Mouse (Mus musculus) neural tube, embryonic 15.5 days (tissue): ENCODE measurements around the gene Sohlh2. TPM values are rescaled to one million over a fixed set of nuclear protein-coding genes. Genes with fewer than 3 reads are reported as not detected.
"Not testable (repeated sequence)": the region's sequence is repeated elsewhere in the genome, so short reads cannot be mapped to it uniquely, and the experiment has no call there.

ENCODE experiments used
- ATAC-seq: fragments of 200-750 bp; cut with Nextera tagmentation; 2 replicates; pipeline ENCODE4 v1.8.0; 2017; ENCODE audit warnings: mild to moderate bottlenecking, moderate TSS enrichment, moderate library complexity; ENCODE audit not compliant: low FRiP score
- H3K27ac ChIP-seq: fragments of 300-500 bp; sonication (generic); replicated peaks from 2 replicates; pipeline ENCODE4 v1.5.1; 2015; ENCODE audit warnings: mild to moderate bottlenecking, inconsistent platforms
- H3K27me3 ChIP-seq: fragments of 300-500 bp; sonication (generic); replicated peaks from 2 replicates; pipeline ENCODE4 v1.6.1; 2015; ENCODE audit warnings: inconsistent platforms
- H3K36me3 ChIP-seq: fragments of 300-500 bp; sonication (generic); 2 replicates; pipeline ENCODE4 v1.6.1; 2015; ENCODE audit warnings: inconsistent platforms
- H3K4me1 ChIP-seq: fragments of 300-500 bp; sonication (generic); 2 replicates; pipeline ENCODE4 v1.6.1; 2015; ENCODE audit warnings: inconsistent platforms
- H3K4me2 ChIP-seq: fragments of 300-500 bp; sonication (generic); 2 replicates; pipeline ENCODE4 v1.6.1; 2015; ENCODE audit warnings: inconsistent platforms, mild to moderate bottlenecking, moderate library complexity
- H3K4me3 ChIP-seq: fragments of 300-500 bp; sonication (generic); replicated peaks from 2 replicates; pipeline ENCODE4 v1.5.1; 2015; ENCODE audit warnings: mild to moderate bottlenecking, inconsistent platforms
- H3K9ac ChIP-seq: fragments of 300-500 bp; sonication (generic); replicated peaks from 2 replicates; pipeline ENCODE4 v1.6.1; 2015; ENCODE audit warnings: mild to moderate bottlenecking, inconsistent platforms
- H3K9me3 ChIP-seq: fragments of 300-500 bp; sonication (generic); replicated peaks from 2 replicates; pipeline ENCODE4 v1.6.1; 2016; ENCODE audit warnings: inconsistent platforms
- WGBS: fragments of 180-500 bp; shearing (Covaris S2); methylation state at CpG from one replicate; pipeline ENCODE4 v1.1.7; 2015; ENCODE audit warnings: mixed read lengths; 5-methylcytosine and 5-hydroxymethylcytosine counted together
- polyA plus RNA-seq: library from polyadenylated mRNA; unstranded; fragments of >200 nt; fragmentation: Nextera tagmentation; extraction: Ambion mirVana; gene quantifications from 2 replicates; pipeline ENCODE4 v1.2.1, GENCODE M21; 2015

Sohlh2 gene
- polyA plus RNA-seq, 1 experiment from 2014 or later, result not detected

DNA sequence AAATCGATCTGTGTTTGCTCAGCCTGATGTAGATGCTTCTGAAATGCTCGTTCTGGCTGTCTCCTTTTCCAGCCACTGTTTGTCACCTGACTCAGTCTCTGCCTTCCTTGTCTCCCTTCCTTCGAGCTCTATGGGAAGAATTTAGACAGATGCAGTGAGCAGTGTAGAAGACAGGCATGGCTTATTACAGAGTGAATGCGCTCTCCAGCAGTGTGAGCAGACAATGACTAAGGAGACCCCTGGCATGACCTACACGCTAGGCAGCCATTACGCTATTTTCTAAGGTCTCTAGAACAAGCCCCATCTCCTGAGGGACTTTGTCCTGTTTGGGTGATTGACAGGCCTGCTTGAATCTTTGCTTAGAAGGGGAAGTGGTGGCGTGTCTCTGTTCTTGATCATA, 20.7 kb upstream of the Sohlh2 start:
- no peaks in the 10 kb centered on the region for H3K36me3 ChIP-seq
- H3K9ac ChIP-seq, result no peak overlapping the region
- no peaks in the 10 kb centered on the region for H3K27me3 ChIP-seq
- no peak overlapping the region for H3K4me3 ChIP-seq
- H3K4me2 ChIP-seq, result no peak overlapping the region
- H3K27ac ChIP-seq, result no peak overlapping the region
- H3K4me1 ChIP-seq, result no peaks in the 10 kb centered on the region
- H3K9me3 ChIP-seq, result no peaks in the 10 kb centered on the region
- WGBS, result 61% methylated on average over 7 of the region's 7 CpGs
- 0 out of 2 replicates have a peak, but pooled peaks have one; percentile 53 for ATAC-seq

DNA sequence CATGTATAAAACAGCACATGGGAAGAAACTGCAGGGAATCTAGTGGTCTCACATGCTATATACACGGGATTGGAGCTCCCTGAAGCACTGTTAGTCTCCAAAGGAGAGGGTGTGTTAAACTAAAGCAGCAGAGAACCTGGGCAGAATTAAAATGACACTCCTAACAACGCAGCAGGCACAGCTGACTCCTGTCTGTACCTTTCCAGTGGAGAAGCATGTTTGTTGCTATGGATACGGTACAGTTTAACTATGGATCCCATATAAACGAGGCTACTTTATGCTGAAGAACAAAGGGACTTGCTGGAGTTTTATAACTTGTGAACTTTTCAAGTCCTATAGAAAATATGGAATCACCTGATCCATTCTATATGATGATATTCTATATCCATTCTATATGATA, 18.3 kb upstream of the Sohlh2 start:
- ATAC-seq, result no peak
- Histone ChIP-seq H3K4me1 (no peaks in the 10 kb centered on the region), H3K4me2 (no peak overlapping the region), H3K27ac (no peak overlapping the region), H3K9ac (no peak overlapping the region), H3K27me3 (no peaks in the 10 kb centered on the region), H3K36me3 (no peaks in the 10 kb centered on the region), H3K9me3 (no peaks in the 10 kb centered on the region), H3K4me3 (no peak overlapping the region)
- WGBS, result 51% methylated on average over 4 of the region's 4 CpGs

DNA sequence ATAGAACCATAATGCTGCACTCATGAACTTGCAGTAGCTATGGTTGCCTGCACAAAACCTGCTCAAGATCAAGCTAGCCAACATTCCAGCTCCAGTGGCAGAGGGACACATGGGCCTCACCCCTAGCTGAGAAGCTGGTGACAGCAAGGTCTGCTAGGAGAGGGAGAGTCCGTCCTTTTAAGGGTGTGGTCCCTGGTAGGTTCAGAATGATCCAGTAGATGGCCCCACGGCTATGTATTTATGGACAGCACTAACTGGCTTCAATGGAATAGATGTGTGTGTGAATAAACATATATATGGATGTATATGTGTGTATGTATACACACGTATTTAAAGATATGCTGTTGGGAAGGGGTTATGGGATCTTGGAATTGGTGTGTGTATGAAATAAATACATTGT, 9.3 kb upstream of the Sohlh2 start:
- Histone ChIP-seq H3K9ac (no peak overlapping the region), H3K4me2 (no peak overlapping the region), H3K27ac (no peak overlapping the region), H3K36me3 (no peaks in the 10 kb centered on the region), H3K27me3 (no peaks in the 10 kb centered on the region), H3K4me3 (no peak overlapping the region), H3K9me3 (no peaks in the 10 kb centered on the region), H3K4me1 (no peaks in the 10 kb centered on the region)
- 83% methylated on average over 3 of the region's 3 CpGs for WGBS
- ATAC-seq, result no peak

DNA sequence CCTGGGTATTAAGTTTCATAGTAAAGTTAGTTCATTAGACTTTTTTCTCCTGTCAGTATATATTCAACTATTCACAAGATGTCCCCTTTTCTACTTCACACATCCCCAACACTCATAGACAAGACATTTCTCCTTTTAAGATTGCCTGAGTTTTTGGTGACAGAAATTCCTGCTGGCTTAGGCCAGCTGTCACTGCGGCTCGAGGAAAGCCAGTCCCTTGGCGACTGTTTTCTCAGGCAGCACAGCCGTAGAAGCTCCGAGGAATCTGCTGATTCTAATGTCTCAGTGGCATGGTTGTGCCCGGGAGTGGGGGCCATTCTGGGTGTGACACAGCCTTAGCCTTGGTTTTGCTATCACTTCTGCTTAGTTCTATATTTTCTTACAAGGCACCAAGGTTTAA, 4.6 kb upstream of the Sohlh2 start:
- H3K4me1 ChIP-seq, result no peaks in the 10 kb centered on the region
- ATAC-seq, result no peak
- no peak overlapping the region for H3K4me3 ChIP-seq
- H3K27ac ChIP-seq, result no peak overlapping the region
- no peak overlapping the region for H3K9ac ChIP-seq
- 55% methylated on average over 6 of the region's 6 CpGs for WGBS
- H3K4me2 ChIP-seq, result no peak overlapping the region
- no peaks in the 10 kb centered on the region for H3K27me3 ChIP-seq
- H3K36me3 ChIP-seq, result no peaks in the 10 kb centered on the region
- no peaks in the 10 kb centered on the region for H3K9me3 ChIP-seq

GRCm38 (mm10) chr3:55191668-55192067, 9.8 kb downstream of the Sohlh2 start:
- Histone ChIP-seq H3K9ac (no peak overlapping the region), H3K9me3 (no peaks in the 10 kb centered on the region; the same call in 1 of the 2 replicates), H3K4me2 (no peak overlapping the region), H3K27ac (no peak overlapping the region), H3K27me3 (no peaks in the 10 kb centered on the region), H3K4me1 (no peaks in the 10 kb centered on the region), H3K4me3 (no peak overlapping the region), H3K36me3 (no peaks in the 10 kb centered on the region)
- 86% methylated on average over 4 of the region's 4 CpGs for WGBS
- ATAC-seq, result no peak

- no peak overlapping the region for H3K4me3 ChIP-seq
- no peak overlapping the region for H3K9ac ChIP-seq
- H3K9me3 ChIP-seq, result no peaks in the 10 kb centered on the region; the same call in 1 of the 2 replicates
- no peak overlapping the region for H3K27ac ChIP-seq
- ATAC-seq, result no peak
- WGBS, result 39% methylated on average over 2 of the region's 2 CpGs
- H3K4me1 ChIP-seq, result no peaks in the 10 kb centered on the region
- H3K27me3 ChIP-seq, result no peaks in the 10 kb centered on the region
- H3K4me2 ChIP-seq, result no peak overlapping the region
- H3K36me3 ChIP-seq, result no peaks in the 10 kb centered on the region
Measured at GRCm38 (mm10) chr3:55193351-55193750, 11.5 kb downstream of the Sohlh2 start.

GRCm38 (mm10) chr3:55194792-55195191, 13.0 kb downstream of the Sohlh2 start:
- Histone ChIP-seq H3K36me3 (no peaks in the 10 kb centered on the region), H3K27me3 (no peaks in the 10 kb centered on the region), H3K9ac (no peak overlapping the region), H3K4me2 (no peak overlapping the region), H3K27ac (no peak overlapping the region), H3K9me3 (no peaks in the 10 kb centered on the region), H3K4me1 (no peaks in the 10 kb centered on the region), H3K4me3 (no peak overlapping the region)
- no peak for ATAC-seq
- 72% methylated on average over 8 of the region's 8 CpGs for WGBS

DNA sequence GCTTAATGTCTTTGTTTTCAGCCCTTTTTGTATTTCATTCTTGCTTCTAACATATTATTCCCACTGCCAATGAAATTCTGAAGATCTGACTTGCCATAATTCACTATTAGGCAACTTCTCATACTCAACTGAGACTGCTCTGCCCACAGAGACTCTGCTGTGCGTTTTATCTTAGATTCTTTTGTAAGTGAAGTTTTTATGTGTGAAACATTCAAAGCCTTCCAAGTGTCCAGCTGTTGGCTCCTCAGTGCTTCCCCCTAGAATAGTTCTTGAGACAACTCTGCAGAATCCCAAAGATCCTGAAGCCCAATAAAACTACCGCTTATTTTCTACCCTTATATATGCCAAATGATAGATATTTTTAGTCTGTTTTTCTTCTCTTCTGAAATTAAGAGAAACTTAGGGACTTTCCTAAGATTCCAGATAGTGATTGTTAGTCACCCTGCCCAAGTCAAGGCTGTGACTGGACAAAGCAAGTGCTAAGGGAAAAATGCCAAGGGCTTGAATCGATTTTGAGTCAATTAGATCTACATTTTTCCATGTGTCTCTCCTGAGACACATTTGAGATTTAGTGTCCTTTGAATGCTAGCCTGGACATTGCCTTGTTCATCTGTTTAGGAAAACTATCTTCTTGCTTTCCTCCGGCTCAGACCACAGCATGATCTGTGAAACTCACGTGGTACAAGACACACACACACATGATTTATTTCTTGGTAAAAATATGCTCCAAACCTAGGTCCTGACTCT, 13.9 kb downstream of the Sohlh2 start:
- no peak overlapping the region for H3K4me2 ChIP-seq
- H3K27me3 ChIP-seq, result no peaks in the 10 kb centered on the region
- no peak for ATAC-seq
- H3K9ac ChIP-seq, result no peak overlapping the region
- no peaks in the 10 kb centered on the region for H3K36me3 ChIP-seq
- H3K27ac ChIP-seq, result no peak overlapping the region
- no peaks in the 10 kb centered on the region for H3K9me3 ChIP-seq
- no peaks in the 10 kb centered on the region for H3K4me1 ChIP-seq
- 75% methylated on average over 5 of the region's 5 CpGs for WGBS
- H3K4me3 ChIP-seq, result no peak overlapping the region

GRCm38 (mm10) chr3:55196328-55196710, 14.5 kb downstream of the Sohlh2 start:
- H3K27ac ChIP-seq, result no peak overlapping the region

DNA sequence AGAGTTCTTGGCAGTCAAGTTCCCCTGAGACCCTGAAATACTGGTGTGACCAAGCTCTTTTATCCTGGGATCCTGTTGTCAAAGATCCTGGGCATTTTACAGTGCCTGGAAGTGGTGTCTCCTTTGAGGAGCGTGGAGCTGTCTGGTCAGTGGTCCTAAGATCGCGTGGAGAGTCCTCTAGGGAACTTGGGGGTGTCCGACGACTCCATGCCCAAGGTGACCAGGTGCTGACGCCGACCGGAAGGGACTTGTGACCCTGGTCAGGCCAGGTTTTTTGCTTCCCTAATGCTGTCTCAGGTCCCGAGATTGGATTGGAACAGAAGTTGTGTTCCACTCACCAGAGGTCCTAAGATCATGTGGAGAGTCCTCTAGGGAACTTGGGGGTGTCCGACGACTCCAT, 21.8 kb downstream of the Sohlh2 start:
- not testable (repeated sequence) for H3K4me1 ChIP-seq, ATAC-seq, H3K27me3 ChIP-seq, H3K9ac ChIP-seq, H3K27ac ChIP-seq, H3K4me2 ChIP-seq, H3K4me3 ChIP-seq, H3K9me3 ChIP-seq, H3K36me3 ChIP-seq
- WGBS, result 91% methylated on average over 11 of the region's 11 CpGs

More at GRCm38 (mm10) chr3:55196328-55196710, 14.5 kb downstream of the Sohlh2 start:
- ATAC-seq, result no peak
- Histone ChIP-seq H3K4me3 (no peak overlapping the region), H3K27me3 (no peaks in the 10 kb centered on the region), H3K36me3 (no peaks in the 10 kb centered on the region), H3K4me2 (no peak overlapping the region), H3K4me1 (no peaks in the 10 kb centered on the region), H3K9ac (no peak overlapping the region), H3K9me3 (no peaks in the 10 kb centered on the region)
- 70% methylated on average over 2 of the region's 2 CpGs for whole genome bisulfite sequencing

DNA sequence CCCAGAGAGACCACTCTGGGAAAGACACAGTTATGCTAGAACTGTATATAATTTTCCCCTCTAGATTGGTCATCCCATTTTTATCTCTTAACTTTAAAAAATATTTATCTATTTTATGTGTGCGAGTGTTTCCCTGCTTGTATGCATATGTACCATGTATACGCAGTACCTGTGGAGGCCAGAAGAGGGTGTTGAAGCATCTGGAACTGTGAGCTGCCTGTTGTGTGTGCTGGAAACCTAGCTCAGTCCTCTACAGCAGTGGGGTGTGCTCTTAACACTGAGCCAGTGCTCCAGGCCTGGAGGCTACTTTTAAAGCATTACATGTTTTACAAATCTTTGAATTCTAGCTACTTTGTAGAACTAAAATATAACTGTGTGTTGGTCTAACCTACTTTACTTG, 24.6 kb downstream of the Sohlh2 start:
- H3K9me3 ChIP-seq, result no peaks in the 10 kb centered on the region
- 99% methylated on average over 2 of the region's 2 CpGs for WGBS

DNA sequence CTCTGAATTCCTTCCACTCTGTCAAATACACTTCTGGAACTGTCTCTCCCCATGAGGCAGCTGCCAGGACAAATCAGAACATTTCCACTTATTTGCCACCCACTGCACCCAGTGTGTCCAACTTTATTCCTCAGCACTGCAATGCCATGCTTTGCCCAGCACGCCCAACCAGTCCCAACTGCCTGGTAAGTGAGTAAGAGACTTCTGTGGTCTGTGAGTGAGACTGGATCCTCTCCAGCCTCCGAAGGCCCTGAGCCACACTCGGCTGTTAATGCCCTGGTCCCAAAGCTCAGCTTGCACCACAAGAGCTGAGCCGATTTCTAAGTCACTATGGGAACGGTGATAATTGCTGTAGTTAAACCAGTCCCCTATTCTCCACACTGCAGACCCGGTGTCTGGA, 25.8 kb downstream of the Sohlh2 start:
- Histone ChIP-seq H3K9ac (no peak overlapping the region), H3K4me2 (no peak overlapping the region), H3K4me3 (no peak overlapping the region), H3K9me3 (no peaks in the 10 kb centered on the region), H3K27ac (no peak overlapping the region), H3K27me3 (no peaks in the 10 kb centered on the region), H3K36me3 (no peaks in the 10 kb centered on the region), H3K4me1 (no peaks in the 10 kb centered on the region)
- WGBS, result 39% methylated on average over 6 of the region's 6 CpGs
- peak; percentile 31; the same call in 1 of the 2 replicates for ATAC-seq

More for the DNA sequence above, 24.6 kb downstream of the Sohlh2 start:
- no peak overlapping the region for H3K27ac ChIP-seq
- H3K9ac ChIP-seq, result no peak overlapping the region
- H3K4me2 ChIP-seq, result no peak overlapping the region
- no peak overlapping the region for H3K4me3 ChIP-seq
- no peak for ATAC-seq
- H3K27me3 ChIP-seq, result no peaks in the 10 kb centered on the region
- H3K4me1 ChIP-seq, result no peaks in the 10 kb centered on the region
- no peaks in the 10 kb centered on the region for H3K36me3 ChIP-seq
